Mouse (Mus musculus): ENCODE data around the gene Ptgs1. TPM values are rescaled to one million over a fixed set of nuclear protein-coding genes. Genes with fewer than 3 reads are reported as not detected.

Gene Ptgs1
- polyA plus RNA-seq, 1 experiment = 25.6 TPM

DNA sequence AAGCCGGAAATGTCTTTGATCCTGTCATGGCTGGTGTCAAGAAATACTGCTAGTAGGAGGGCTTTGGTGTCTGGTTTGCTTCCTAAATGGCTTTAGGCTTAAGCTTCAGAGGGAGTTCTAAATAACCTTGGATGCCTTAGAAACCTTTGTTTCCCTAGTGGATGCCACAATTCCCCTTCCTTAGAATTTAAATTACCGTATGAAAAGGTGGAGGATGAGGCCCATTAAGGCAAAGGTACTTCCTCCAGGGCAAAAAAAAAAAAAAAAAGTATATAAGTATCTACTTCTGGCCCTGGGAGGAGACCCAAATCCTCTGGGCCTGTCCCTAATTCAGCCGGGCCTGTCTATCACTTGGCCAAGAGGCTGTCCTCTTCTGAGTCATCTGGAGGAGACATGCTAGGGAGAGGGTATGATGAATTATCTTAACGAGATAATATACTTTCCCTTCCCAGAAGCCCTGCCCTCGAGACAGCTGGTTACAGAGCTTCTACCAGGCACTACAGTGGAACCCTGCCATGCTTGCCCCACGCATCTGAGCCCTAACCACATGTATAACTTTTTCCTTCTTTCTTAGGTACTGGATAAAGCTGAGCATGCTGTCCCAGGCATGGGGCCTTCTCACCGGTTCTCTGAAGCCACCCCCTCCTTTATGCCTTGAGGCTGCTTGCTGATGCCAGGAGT lies 7.9 kb upstream of the Ptgs1 start:
- no peaks in the 10 kb centered on the region for H3K27me3 ChIP-seq (replicated peaks; ENCODE audit: control insufficient read depth, insufficient read depth, low read length)
- no peak overlapping the region for H3K27ac ChIP-seq (ENCODE audit: insufficient read depth, low read depth, low read length)
- no peaks in the 10 kb centered on the region for H3K36me3 ChIP-seq (ENCODE audit: control insufficient read depth, insufficient read depth, low read length)
- TF ChIP-seq POLR2A (IDR thresholded peaks at IDR 0.05; ENCODE audit: low read depth, low read length) (no peak), CTCF (conservative IDR thresholded peaks at IDR 0.05; ENCODE audit: insufficient read depth, insufficient read length, low read depth, low read length) (no peak)
- WGBS = 72% methylated on average over 7 of the region's 7 CpGs
- peaks cover 6% of the 10 kb centered on the region for H3K4me1 ChIP-seq (ENCODE audit: control insufficient read depth, insufficient read depth, low read length)
- no peak for DNase-seq
- H3K4me3 ChIP-seq (ENCODE audit: insufficient read depth, low read depth, low read length) = no peak overlapping the region

DNA sequence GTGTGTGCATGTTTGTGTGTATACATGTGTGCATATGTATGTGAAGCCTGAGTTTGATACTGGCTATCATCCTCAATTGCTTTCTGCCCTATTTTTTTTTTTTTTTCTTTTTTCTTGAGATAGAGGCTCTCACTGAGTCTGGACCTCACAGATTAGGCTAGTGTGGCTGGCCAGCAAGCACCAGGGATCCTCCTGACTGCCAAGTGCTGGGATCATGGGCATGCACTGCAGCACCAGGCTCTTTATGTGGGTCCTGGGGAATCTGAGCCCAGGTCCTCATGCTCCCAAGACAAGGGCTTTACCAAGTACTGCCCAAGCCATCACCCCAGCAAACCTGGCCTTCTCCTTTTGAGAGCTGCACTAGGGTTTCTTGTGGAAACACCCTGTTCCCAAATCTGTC lies 6.8 kb upstream of the Ptgs1 start:
- Histone ChIP-seq H3K27me3 (replicated peaks; ENCODE audit: control insufficient read depth, insufficient read depth, low read length) (no peaks in the 10 kb centered on the region), H3K36me3 (ENCODE audit: control insufficient read depth, insufficient read depth, low read length) (no peaks in the 10 kb centered on the region), H3K4me3 (ENCODE audit: insufficient read depth, low read depth, low read length) (no peak overlapping the region), H3K27ac (ENCODE audit: insufficient read depth, low read depth, low read length) (no peak overlapping the region), H3K4me1 (ENCODE audit: control insufficient read depth, insufficient read depth, low read length) (no peaks in the 10 kb centered on the region)
- DNase-seq = no peak
- no peak for TF ChIP-seq CTCF (conservative IDR thresholded peaks at IDR 0.05; ENCODE audit: insufficient read depth, insufficient read length, low read depth, low read length)
- TF ChIP-seq POLR2A (IDR thresholded peaks at IDR 0.05; ENCODE audit: low read depth, low read length) = no peak

DNA sequence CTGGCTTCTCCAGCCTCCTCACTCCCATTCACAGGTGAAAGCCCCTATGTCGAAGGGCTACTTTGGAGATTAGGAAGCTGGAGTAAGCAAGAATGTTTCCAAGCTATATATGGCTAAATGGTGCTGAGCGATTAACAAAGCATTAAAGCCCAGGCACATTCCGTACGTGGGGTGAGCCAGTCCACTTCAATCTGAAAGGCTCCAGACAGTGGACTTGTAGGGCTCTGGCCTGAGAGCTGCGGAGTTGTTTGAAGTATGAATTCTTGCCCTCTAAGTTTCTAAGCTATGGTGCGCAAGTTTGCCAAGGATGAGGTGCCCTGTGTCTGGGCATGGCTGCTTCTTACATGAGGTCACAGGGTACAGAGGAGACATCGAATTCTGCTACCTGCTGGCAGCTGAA lies 6.1 kb upstream of the Ptgs1 start:
- Histone ChIP-seq H3K27ac (ENCODE audit: insufficient read depth, low read depth, low read length) (no peak overlapping the region), H3K4me3 (ENCODE audit: insufficient read depth, low read depth, low read length) (no peak overlapping the region), H3K36me3 (ENCODE audit: control insufficient read depth, insufficient read depth, low read length) (no peaks in the 10 kb centered on the region), H3K27me3 (replicated peaks; ENCODE audit: control insufficient read depth, insufficient read depth, low read length) (no peaks in the 10 kb centered on the region), H3K4me1 (ENCODE audit: control insufficient read depth, insufficient read depth, low read length) (no peaks in the 10 kb centered on the region)
- DNase-seq = no peak
- WGBS = 77% methylated on average over 7 of the region's 7 CpGs
- TF ChIP-seq CTCF (conservative IDR thresholded peaks at IDR 0.05; ENCODE audit: insufficient read depth, insufficient read length, low read depth, low read length) (no peak), POLR2A (IDR thresholded peaks at IDR 0.05; ENCODE audit: low read depth, low read length) (no peak)

GRCm38 (mm10) chr2:36224599-36224998 lies 5.6 kb upstream of the Ptgs1 start:
- no peak overlapping the region for H3K27ac ChIP-seq (ENCODE audit: insufficient read depth, low read depth, low read length)
- DNase-seq = no peak
- WGBS = 26% methylated on average over 2 of the region's 2 CpGs

DNA sequence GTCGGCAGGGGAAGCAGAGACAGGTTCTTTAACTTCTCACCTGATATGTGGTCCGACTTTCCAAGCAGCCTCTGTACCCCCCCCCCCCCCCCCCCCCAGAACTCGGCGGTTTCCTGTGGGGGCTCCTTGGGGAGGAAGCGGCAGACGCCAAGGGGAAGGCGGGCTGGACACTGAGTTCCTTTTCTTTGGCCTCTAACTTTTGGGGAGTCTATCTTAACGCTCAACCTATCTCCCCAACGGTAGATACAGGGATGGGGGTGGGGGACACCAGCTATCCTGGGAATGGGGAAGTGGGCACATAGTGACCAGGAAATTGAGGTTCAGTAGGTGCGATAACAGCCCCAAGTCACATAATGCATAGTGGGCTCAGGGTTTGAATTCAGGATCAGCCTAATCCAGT lies 741 bp downstream of the Ptgs1 start:
- H3K27ac ChIP-seq (ENCODE audit: insufficient read depth, low read depth, low read length) = peak overlapping the region; percentile 54
- 36% methylated on average over 9 of the region's 10 CpGs for WGBS

More at GRCm38 (mm10) chr2:36224599-36224998, 5.6 kb upstream of the Ptgs1 start:
- no peaks in the 10 kb centered on the region for H3K36me3 ChIP-seq (ENCODE audit: control insufficient read depth, insufficient read depth, low read length)
- TF ChIP-seq CTCF (conservative IDR thresholded peaks at IDR 0.05; ENCODE audit: insufficient read depth, insufficient read length, low read depth, low read length) (no peak), POLR2A (IDR thresholded peaks at IDR 0.05; ENCODE audit: low read depth, low read length) (no peak)
- H3K4me1 ChIP-seq (ENCODE audit: control insufficient read depth, insufficient read depth, low read length) = no peaks in the 10 kb centered on the region
- no peak overlapping the region for H3K4me3 ChIP-seq (ENCODE audit: insufficient read depth, low read depth, low read length)
- no peaks in the 10 kb centered on the region for H3K27me3 ChIP-seq (replicated peaks; ENCODE audit: control insufficient read depth, insufficient read depth, low read length)

GRCm38 (mm10) chr2:36234526-36235368 lies 4.5 kb downstream of the Ptgs1 start:
- no peak overlapping the region for H3K4me3 ChIP-seq (ENCODE audit: insufficient read depth, low read depth, low read length)

More for the DNA sequence above, 741 bp downstream of the Ptgs1 start:
- Histone ChIP-seq H3K4me3 (ENCODE audit: insufficient read depth, low read depth, low read length) (peak overlapping the region; percentile 61), H3K4me1 (ENCODE audit: control insufficient read depth, insufficient read depth, low read length) (no peaks in the 10 kb centered on the region; the same call in 1 of the 2 replicates), H3K36me3 (ENCODE audit: control insufficient read depth, insufficient read depth, low read length) (no peaks in the 10 kb centered on the region), H3K27me3 (replicated peaks; ENCODE audit: control insufficient read depth, insufficient read depth, low read length) (no peaks in the 10 kb centered on the region)
- DNase-seq = peak; percentile 43
- TF ChIP-seq CTCF (conservative IDR thresholded peaks at IDR 0.05; ENCODE audit: insufficient read depth, insufficient read length, low read depth, low read length) (no peak), POLR2A (IDR thresholded peaks at IDR 0.05; ENCODE audit: low read depth, low read length) (no peak)

DNA sequence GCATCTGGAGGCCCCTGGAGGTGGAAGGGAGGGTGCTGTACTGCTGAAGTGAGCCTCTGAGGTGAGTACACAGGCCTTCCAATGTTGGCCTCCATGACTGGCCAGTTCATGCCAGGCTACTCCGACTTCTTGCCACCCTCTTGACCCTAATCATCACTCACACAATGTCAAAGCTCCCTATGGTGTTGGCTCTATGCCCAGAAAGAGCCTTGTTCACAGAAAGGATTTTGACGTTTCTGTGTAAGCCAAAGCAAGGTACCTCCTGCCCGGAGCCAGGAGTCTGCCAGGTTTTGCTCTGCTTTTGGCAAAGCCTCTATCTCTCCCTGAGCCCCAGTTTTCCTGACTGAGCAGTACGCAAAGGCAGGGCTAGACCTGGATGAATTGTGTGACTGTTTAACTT lies 5.7 kb downstream of the Ptgs1 start:
- peak; percentile 67 for DNase-seq
- Histone ChIP-seq H3K27me3 (replicated peaks; ENCODE audit: control insufficient read depth, insufficient read depth, low read length) (no peaks in the 10 kb centered on the region), H3K4me3 (ENCODE audit: insufficient read depth, low read depth, low read length) (no peak overlapping the region), H3K4me1 (ENCODE audit: control insufficient read depth, insufficient read depth, low read length) (no peaks in the 10 kb centered on the region; the same call in 1 of the 2 replicates), H3K36me3 (ENCODE audit: control insufficient read depth, insufficient read depth, low read length) (no peaks in the 10 kb centered on the region), H3K27ac (ENCODE audit: insufficient read depth, low read depth, low read length) (no peak overlapping the region)
- TF ChIP-seq POLR2A (IDR thresholded peaks at IDR 0.05; ENCODE audit: low read depth, low read length) = no peak
- no peak for TF ChIP-seq CTCF (conservative IDR thresholded peaks at IDR 0.05; ENCODE audit: insufficient read depth, insufficient read length, low read depth, low read length)
- 14% methylated on average over 4 of the region's 4 CpGs for WGBS

More at GRCm38 (mm10) chr2:36234526-36235368, 4.5 kb downstream of the Ptgs1 start:
- TF ChIP-seq POLR2A (IDR thresholded peaks at IDR 0.05; ENCODE audit: low read depth, low read length) = no peak
- no peak for TF ChIP-seq CTCF (conservative IDR thresholded peaks at IDR 0.05; ENCODE audit: insufficient read depth, insufficient read length, low read depth, low read length)
- no peaks in the 10 kb centered on the region for H3K27me3 ChIP-seq (replicated peaks; ENCODE audit: control insufficient read depth, insufficient read depth, low read length)
- H3K4me1 ChIP-seq (ENCODE audit: control insufficient read depth, insufficient read depth, low read length) = no peaks in the 10 kb centered on the region; the same call in 1 of the 2 replicates
- no peaks in the 10 kb centered on the region for H3K36me3 ChIP-seq (ENCODE audit: control insufficient read depth, insufficient read depth, low read length)
- no peak overlapping the region for H3K27ac ChIP-seq (ENCODE audit: insufficient read depth, low read depth, low read length)
- no peak for DNase-seq
- WGBS = 68% methylated on average over 7 of the region's 7 CpGs
